Mouse (Mus musculus) embryonic fibroblast, embryonic 13.5 days (primary cell): ENCODE data around the gene Palld. TPM values are rescaled to one million over a fixed set of nuclear protein-coding genes. Genes with fewer than 3 reads are reported as not detected.

ENCODE experiments used
- H3K27ac ChIP-seq: 2 replicates; pipeline ENCODE4 v1.5.1; 2012; ENCODE audit warnings: low read length, control low read depth, inconsistent platforms; ENCODE audit not compliant: insufficient read depth
- H3K4me1 ChIP-seq: 2 replicates; pipeline ENCODE4 v1.6.1; 2011; ENCODE audit warnings: low read length; ENCODE audit not compliant: control insufficient read depth, insufficient read depth
- H3K4me3 ChIP-seq: 2 replicates; pipeline ENCODE4 v1.5.1; 2011; ENCODE audit warnings: mild to moderate bottlenecking, control low read depth, low read length; ENCODE audit not compliant: insufficient read depth
- CTCF ChIP-seq: IDR thresholded peaks from 2 replicates; pipeline ENCODE4 v1.5.1; 2011; ENCODE audit warnings: mild to moderate bottlenecking, control low read depth, low read length, moderate library complexity, borderline replicate concordance; ENCODE audit not compliant: insufficient read depth
- POLR2A ChIP-seq: IDR thresholded peaks from 2 replicates; pipeline ENCODE4 v1.6.1; 2011; ENCODE audit warnings: low read depth, mild to moderate bottlenecking, control low read depth, low read length, moderate library complexity
- polyA plus RNA-seq: library from polyadenylated mRNA; stranded (reverse); fragments of >200 nt; gene quantifications from 2 replicates; pipeline ENCODE4 v1.2.4, GENCODE M21; 2011; ENCODE audit warnings: low read depth; ENCODE audit not compliant: missing spikeins, insufficient read length

The Palld gene
- polyA plus RNA-seq, 1 experiment = 228 TPM

GRCm38 (mm10) chr8:61629631-61629968, 272.9 kb downstream of the Palld start:
- TF ChIP-seq POLR2A (no peak), CTCF (no peak)
- Histone ChIP-seq H3K4me1 (peaks cover 2% of the 10 kb centered on the region; the same call in 1 of the 2 replicates), H3K4me3 (no peak overlapping the region), H3K27ac (no peak overlapping the region)

GRCm38 (mm10) chr8:61628938-61629630, 273.4 kb downstream of the Palld start:
- peak overlapping the region; percentile 79 for H3K27ac ChIP-seq

GRCm38 (mm10) chr8:61626246-61626952, 276.1 kb downstream of the Palld start:
- Histone ChIP-seq H3K27ac (no peak overlapping the region), H3K4me3 (no peak overlapping the region), H3K4me1 (peaks cover 13% of the 10 kb centered on the region)
- TF ChIP-seq POLR2A (no peak), CTCF (no peak)

More at GRCm38 (mm10) chr8:61628938-61629630, 273.4 kb downstream of the Palld start:
- Histone ChIP-seq H3K4me1 (peaks cover 4% of the 10 kb centered on the region), H3K4me3 (no peak overlapping the region)
- TF ChIP-seq CTCF = no peak
- no peak for TF ChIP-seq POLR2A

GRCm38 (mm10) chr8:61625656-61626210, 276.8 kb downstream of the Palld start:
- peaks cover 17% of the 10 kb centered on the region for H3K4me1 ChIP-seq
- no peak overlapping the region for H3K27ac ChIP-seq
- no peak overlapping the region for H3K4me3 ChIP-seq
- no peak for TF ChIP-seq CTCF
- TF ChIP-seq POLR2A = no peak

- peak overlapping the region; percentile 51 for H3K27ac ChIP-seq
- TF ChIP-seq POLR2A = no peak
- no peak for TF ChIP-seq CTCF
- H3K4me3 ChIP-seq = no peak overlapping the region
- peaks cover 21% of the 10 kb centered on the region for H3K4me1 ChIP-seq
Measured at GRCm38 (mm10) chr8:61623485-61624417, 278.7 kb downstream of the Palld start.

GRCm38 (mm10) chr8:61621300-61621699, 281.2 kb downstream of the Palld start:
- TF ChIP-seq CTCF = no peak
- peak; percentile 47; the same call in 1 of the 2 replicates for TF ChIP-seq POLR2A
- no peak overlapping the region for H3K4me3 ChIP-seq
- peak overlapping the region; percentile 97 for H3K27ac ChIP-seq
- peaks cover 22% of the 10 kb centered on the region for H3K4me1 ChIP-seq

GRCm38 (mm10) chr8:61617651-61618050, 284.8 kb downstream of the Palld start:
- H3K27ac ChIP-seq = no peak overlapping the region; the same call in 1 of the 2 replicates
- peaks cover 16% of the 10 kb centered on the region for H3K4me1 ChIP-seq
- H3K4me3 ChIP-seq = no peak overlapping the region
- TF ChIP-seq POLR2A (no peak), CTCF (no peak)

GRCm38 (mm10) chr8:61617049-61617448, 285.4 kb downstream of the Palld start:
- no peak overlapping the region for H3K4me3 ChIP-seq
- no peak overlapping the region for H3K27ac ChIP-seq
- peaks cover 16% of the 10 kb centered on the region for H3K4me1 ChIP-seq
- TF ChIP-seq POLR2A (no peak), CTCF (no peak)
